Mouse (Mus musculus) brain, embryonic 14.5 days (tissue): ENCODE measurements at regions not wholly inside any gene's neighbourhood (a gene's known extent, or its start where the extent isn't known, plus 50 kb on each side); places are given as distances from the start of the nearest gene placed in this dataset.

ENCODE experiments used
- CTCF ChIP-seq: fragments of 200-500 bp; IDR thresholded peaks from 2 replicates; pipeline ENCODE4 v1.5.1; 2012; ENCODE audit warnings: inconsistent platforms, mild to moderate bottlenecking, moderate library complexity, borderline replicate concordance; ENCODE audit not compliant: insufficient read depth, insufficient read length; ENCODE audit errors: extremely low read depth
- POLR2A ChIP-seq: fragments of 200-500 bp; IDR thresholded peaks from 2 replicates; pipeline ENCODE4 v1.6.1; 2012; ENCODE audit warnings: mild to moderate bottlenecking, inconsistent platforms, borderline replicate concordance; ENCODE audit not compliant: poor library complexity, insufficient read depth, insufficient read length, severe bottlenecking; ENCODE audit errors: extremely low read depth

DNA sequence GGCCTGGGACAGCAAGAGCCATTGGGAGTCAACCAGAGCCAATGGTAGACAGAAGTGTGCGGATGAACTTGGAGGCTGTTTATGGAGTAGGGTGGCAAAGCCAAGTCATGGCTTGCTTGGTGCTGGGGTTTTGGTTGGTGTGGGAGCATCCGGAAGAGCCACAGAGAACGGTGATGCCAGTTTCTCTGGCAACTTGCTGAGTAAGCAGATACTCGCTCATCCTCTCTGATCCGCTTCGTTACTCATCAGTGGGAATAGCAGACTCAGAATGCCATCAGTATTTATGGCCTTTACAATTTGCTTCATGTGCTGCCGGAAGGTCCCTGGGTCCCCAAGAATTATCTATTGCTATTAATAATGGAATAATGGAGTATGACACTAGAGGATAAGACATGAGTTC lies 1202.9 kb upstream of the A1bg start:
- no peak for TF ChIP-seq CTCF
- TF ChIP-seq POLR2A: no peak
